Mouse (Mus musculus) liver, embryonic 14.5 days (tissue): ENCODE measurements at regions not wholly inside any gene's neighbourhood (a gene's known extent, or its start where the extent isn't known, plus 50 kb on each side); places are given as distances from the start of the nearest gene placed in this dataset.

Experiments
- ATAC-seq: fragments of 200-750 bp; cut with Nextera tagmentation; 2 replicates; pipeline ENCODE4 v1.8.0; 2017; ENCODE audit warnings: moderate number of reproducible peaks, mild to moderate bottlenecking, moderate library complexity; ENCODE audit not compliant: insufficient read depth
- DNase-seq, 3 experiments: peaks; one replicate each; pipeline ENCODE4 v3.0.0-alpha.2; 2012 to 2013; ENCODE audit warnings: low read depth in 3 of 3, low spot score in 3 of 3
- H3K27ac ChIP-seq: fragments of 300-500 bp; sonication (generic); 2 replicates; pipeline ENCODE4 v1.5.1; 2014; ENCODE audit warnings: moderate library complexity, mild to moderate bottlenecking, control low read depth, inconsistent platforms
- H3K27me3 ChIP-seq: fragments of 300-500 bp; sonication (generic); 2 replicates; pipeline ENCODE4 v1.6.1; 2014; ENCODE audit warnings: mild to moderate bottlenecking, low read length, moderate library complexity; ENCODE audit not compliant: control insufficient read depth, insufficient read depth
- H3K36me3 ChIP-seq: fragments of 300-500 bp; sonication (generic); replicated peaks from 2 replicates; pipeline ENCODE4 v1.6.1; 2014; ENCODE audit warnings: low read depth; ENCODE audit not compliant: control insufficient read depth, insufficient read depth
- H3K4me1 ChIP-seq, 2 experiments: fragments of 200-500 bp in 1 of 2; fragments of 300-500 bp in 1 of 2; sonication (generic) in 1 of 2; replicated peaks; 2 replicates each; pipeline ENCODE4 v1.6.1; 2012 to 2014; ENCODE audit warnings: antibody characterized with exemption in 1 of 2, inconsistent platforms in 1 of 2, low read length in 1 of 2; ENCODE audit not compliant: control insufficient read depth in 2 of 2, insufficient read depth in 2 of 2
- H3K4me2 ChIP-seq: fragments of 300-500 bp; sonication (generic); 2 replicates; pipeline ENCODE4 v1.6.1; 2014; ENCODE audit warnings: low read depth, mild to moderate bottlenecking, control low read depth, moderate library complexity
- H3K4me3 ChIP-seq, 2 experiments: fragments of 200-500 bp in 1 of 2; fragments of 300-500 bp in 1 of 2; sonication (generic) in 1 of 2; 2 replicates each; pipeline ENCODE4 v1.5.1; 2012 to 2014; ENCODE audit warnings: low read depth in 2 of 2, low read length in 2 of 2, mild to moderate bottlenecking in 2 of 2, control low read depth in 1 of 2, inconsistent platforms in 1 of 2, moderate library complexity in 1 of 2; ENCODE audit not compliant: insufficient read depth in 1 of 2
- H3K9ac ChIP-seq: fragments of 300-500 bp; sonication (generic); replicated peaks from 2 replicates; pipeline ENCODE4 v1.6.1; 2014; ENCODE audit warnings: mild to moderate bottlenecking, control low read depth, moderate library complexity
- H3K9me3 ChIP-seq: fragments of 300-500 bp; sonication (generic); 2 replicates; pipeline ENCODE4 v1.6.1; 2016; ENCODE audit warnings: low read length, mixed read lengths; ENCODE audit not compliant: control insufficient read depth
- CTCF ChIP-seq: IDR thresholded peaks from 2 replicates; pipeline ENCODE4 v1.5.1; 2016; ENCODE audit warnings: antibody characterized with exemption, low read depth, control low read depth
- EP300 ChIP-seq: IDR thresholded peaks from 2 replicates; pipeline ENCODE4 v1.6.1; 2016; ENCODE audit warnings: antibody characterized with exemption, low read depth
- WGBS: fragments of 180-500 bp; shearing (Covaris S2); extraction: QIAGEN DNeasy Blood & Tissue Kit; methylation state at CpG from one replicate; pipeline ENCODE4 v1.1.7; 2014; ENCODE audit not compliant: insufficient replicate concordance; 5-methylcytosine and 5-hydroxymethylcytosine counted together

DNA sequence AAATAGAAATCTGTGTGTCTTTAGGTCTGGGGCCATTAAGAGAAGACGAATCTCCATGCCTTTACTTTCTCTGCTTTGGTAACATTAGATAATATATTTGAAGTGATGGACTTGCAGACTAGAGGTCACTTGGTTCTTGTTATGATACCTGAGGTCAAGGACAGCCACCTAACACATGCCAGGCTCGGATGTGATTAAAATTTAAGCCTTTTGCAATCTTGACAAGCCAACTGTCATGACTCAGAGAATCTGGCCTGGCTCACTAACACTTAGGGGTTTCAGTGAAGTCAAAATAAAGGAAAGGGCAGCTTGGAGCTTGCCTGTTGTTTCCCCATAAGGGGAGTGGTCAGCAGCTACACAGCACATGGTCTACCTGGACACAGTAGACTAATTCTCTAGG is 320.4 kb upstream of the Tbc1d5 start:
- WGBS = 50% methylated on average over 2 of the region's 2 CpGs
- Histone ChIP-seq H3K9me3 (no peaks in the 10 kb centered on the region), H3K27me3 (no peaks in the 10 kb centered on the region), H3K27ac (no peak overlapping the region), H3K36me3 (no peaks in the 10 kb centered on the region), H3K4me3 (no peak overlapping the region), H3K4me2 (no peak overlapping the region), H3K9ac (no peak overlapping the region), H3K4me1 (no peaks in the 10 kb centered on the region)
- DNase-seq (no peak), ATAC-seq (no peak)
- TF ChIP-seq CTCF (no peak), EP300 (no peak)

DNA sequence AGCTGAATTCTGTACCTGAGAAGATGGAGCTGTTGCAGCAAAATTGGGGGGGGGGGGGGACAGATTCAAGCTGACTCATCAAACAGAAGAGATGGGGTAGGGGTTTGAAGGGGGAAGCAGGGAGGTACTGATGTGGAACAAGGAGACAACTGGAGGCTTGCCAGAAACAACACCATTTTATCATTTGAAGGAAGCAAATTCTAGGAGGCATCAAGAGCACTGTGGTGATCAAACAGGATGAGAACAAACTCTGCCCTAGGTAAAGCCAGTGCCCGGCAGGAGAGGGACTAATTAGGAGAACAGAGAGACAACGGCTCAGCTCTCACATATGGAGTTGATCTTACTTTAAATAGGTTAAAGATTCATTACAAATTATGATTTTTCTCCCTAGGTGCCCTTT is 315.9 kb upstream of the Tbc1d5 start:
- ATAC-seq (no peak), DNase-seq (no peak)
- H3K27me3 ChIP-seq = no peaks in the 10 kb centered on the region
- no peak overlapping the region for H3K27ac ChIP-seq
- H3K4me3 ChIP-seq = no peak overlapping the region
- 59% methylated on average over 2 of the region's 2 CpGs for WGBS
- H3K36me3 ChIP-seq = no peaks in the 10 kb centered on the region
- H3K4me1 ChIP-seq = no peaks in the 10 kb centered on the region
- H3K9ac ChIP-seq = no peak overlapping the region
- H3K4me2 ChIP-seq = no peak overlapping the region
- H3K9me3 ChIP-seq = no peaks in the 10 kb centered on the region
- TF ChIP-seq EP300 (no peak), CTCF (no peak)

DNA sequence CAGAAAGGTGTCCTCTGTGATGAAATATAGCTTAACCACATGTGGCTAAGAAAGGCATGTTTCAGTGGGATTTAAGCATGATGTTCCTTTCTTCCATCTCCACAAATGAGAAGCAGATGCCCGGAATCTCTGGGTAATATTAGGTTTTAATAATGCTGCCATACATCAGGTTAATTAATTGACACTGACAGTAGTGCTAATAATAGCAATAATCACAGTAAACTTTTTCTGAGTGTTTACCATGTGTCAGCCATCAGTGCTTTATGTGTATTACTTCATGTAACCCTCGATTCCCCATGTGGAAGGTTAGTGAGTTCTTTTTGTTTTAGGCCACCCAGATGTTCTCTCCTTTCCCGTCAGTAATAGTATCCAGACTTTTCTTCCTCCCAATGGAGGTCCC is 310.2 kb upstream of the Tbc1d5 start:
- H3K9me3 ChIP-seq = no peaks in the 10 kb centered on the region
- H3K4me2 ChIP-seq = no peak overlapping the region
- no peaks in the 10 kb centered on the region for H3K4me1 ChIP-seq
- DNase-seq = no peak
- H3K27ac ChIP-seq = no peak overlapping the region
- no peak overlapping the region for H3K9ac ChIP-seq
- no peak for TF ChIP-seq EP300
- TF ChIP-seq CTCF = no peak
- WGBS = 43% methylated on average over 3 of the region's 3 CpGs
- H3K27me3 ChIP-seq = no peaks in the 10 kb centered on the region
- no peak overlapping the region for H3K4me3 ChIP-seq
- no peak for ATAC-seq
- H3K36me3 ChIP-seq = no peaks in the 10 kb centered on the region

DNA sequence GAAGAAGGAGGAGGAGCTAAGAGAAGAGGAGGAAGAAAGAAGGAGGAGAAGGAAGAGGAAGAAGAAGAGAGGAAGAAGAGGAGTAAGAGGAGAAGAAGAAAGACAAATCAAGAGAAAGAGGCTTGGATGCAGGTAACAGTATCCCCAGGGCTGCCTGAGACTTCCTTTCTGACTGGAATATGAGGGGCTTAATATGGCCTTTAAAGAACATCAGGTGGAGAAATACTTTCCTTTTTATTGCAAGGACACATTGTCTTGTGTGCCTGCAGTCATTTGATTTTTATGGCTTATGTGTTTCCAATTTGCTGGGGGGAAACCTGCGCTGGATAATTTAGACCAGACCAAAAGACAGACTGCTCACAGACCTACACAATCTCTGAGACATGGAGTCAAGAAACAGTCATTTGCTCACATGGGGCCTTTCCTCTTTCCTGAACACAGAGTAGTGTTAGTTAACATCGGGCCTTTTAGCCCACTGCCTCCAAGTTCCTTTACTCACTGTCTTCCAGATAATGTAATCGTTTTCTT is 308.8 kb upstream of the Tbc1d5 start:
- Histone ChIP-seq H3K36me3 (no peaks in the 10 kb centered on the region), H3K4me2 (no peak overlapping the region), H3K4me1 (no peaks in the 10 kb centered on the region), H3K4me3 (no peak overlapping the region), H3K9me3 (no peaks in the 10 kb centered on the region), H3K27ac (no peak overlapping the region), H3K27me3 (no peaks in the 10 kb centered on the region), H3K9ac (no peak overlapping the region)
- no peak for DNase-seq
- TF ChIP-seq CTCF = no peak
- TF ChIP-seq EP300 = no peak
- 53% methylated on average over 3 of the region's 3 CpGs for WGBS
- ATAC-seq = no peak

DNA sequence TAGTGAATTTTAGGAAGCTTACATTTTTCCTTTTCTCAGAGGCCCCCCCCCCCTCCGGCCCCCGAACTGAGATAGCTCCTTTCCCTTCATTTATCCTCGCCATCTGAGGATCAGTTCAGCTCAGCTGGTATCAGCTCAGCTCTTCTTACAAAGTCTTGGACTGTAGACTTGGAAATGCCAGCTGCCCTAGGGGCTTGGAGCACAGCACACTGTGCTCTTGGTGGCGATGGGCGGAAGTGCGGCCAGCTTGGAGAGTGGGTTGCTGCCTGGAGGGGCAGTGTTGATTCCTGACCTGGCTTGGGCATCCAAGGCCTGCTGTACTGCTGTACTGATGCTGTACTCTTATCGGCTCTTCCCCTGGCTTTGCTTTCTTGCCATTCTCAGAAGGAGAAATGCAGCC is 298.7 kb upstream of the Tbc1d5 start:
- Histone ChIP-seq H3K4me2 (no peak overlapping the region), H3K4me3 (no peak overlapping the region), H3K27me3 (no peaks in the 10 kb centered on the region), H3K27ac (no peak overlapping the region), H3K9ac (no peak overlapping the region), H3K36me3 (no peaks in the 10 kb centered on the region), H3K4me1 (no peaks in the 10 kb centered on the region), H3K9me3 (no peaks in the 10 kb centered on the region)
- no peak for DNase-seq
- TF ChIP-seq EP300 = no peak
- peak; percentile 30; the same call in 1 of the 2 replicates for TF ChIP-seq CTCF
- WGBS = 76% methylated on average over 7 of the region's 7 CpGs
- ATAC-seq = no peak
